Mouse (Mus musculus) retina, embryonic 14.5 days (tissue): ENCODE results near the gene Macrod2.

Source experiments
- DNase-seq: peaks from one replicate; pipeline ENCODE4 v3.0.0-alpha.2; 2015; ENCODE audit warnings: low spot score

Gene Macrod2

DNA sequence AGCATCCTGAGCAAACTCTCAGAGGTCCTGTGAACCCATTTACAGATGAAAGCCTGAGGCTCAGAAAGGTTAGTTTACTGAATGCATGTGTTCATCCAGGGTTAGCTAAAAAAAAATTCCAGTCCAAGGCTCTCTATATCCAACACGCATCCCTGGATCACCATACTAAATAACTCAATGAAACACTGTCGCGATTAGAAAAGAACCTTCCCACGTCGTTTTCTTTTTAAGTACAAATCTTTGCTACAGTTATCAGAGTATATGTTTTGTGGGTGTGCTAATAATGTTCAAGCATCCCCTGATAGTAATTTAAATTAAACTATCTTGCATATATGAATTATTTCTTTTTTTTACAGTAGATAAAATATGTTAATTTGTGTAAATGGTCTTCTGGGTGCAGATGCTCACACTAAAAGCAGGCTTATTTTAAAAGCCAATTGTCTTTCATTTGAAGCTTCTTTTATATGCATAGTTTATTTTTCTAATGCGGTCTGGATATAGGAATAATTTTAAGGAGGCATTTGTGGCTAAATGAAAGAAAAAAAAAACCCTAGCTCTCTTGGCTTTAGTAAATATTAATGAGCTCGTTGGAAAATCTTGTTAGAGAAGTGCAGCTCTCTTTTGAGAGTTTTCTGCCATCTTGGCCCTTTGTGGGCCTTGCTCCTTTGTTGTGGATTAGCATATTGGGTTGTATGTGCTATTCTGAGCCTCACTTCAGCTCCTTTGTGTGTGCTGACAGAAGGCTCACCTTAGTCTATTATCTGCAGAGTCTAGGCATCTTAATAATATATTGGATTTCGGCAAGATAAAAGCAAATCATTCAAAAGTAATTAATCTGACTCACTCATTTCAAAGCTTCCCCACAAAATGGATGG, 679.1 kb downstream of the Macrod2 start:
- DNase-seq = no peak

- no peak for DNase-seq
Observed at GRCm38 (mm10) chr2:141078221-141078620, 683.1 kb downstream of the Macrod2 start.

GRCm38 (mm10) chr2:141091320-141091719, 696.2 kb downstream of the Macrod2 start:
- DNase-seq = no peak

- no peak for DNase-seq
Observed at GRCm38 (mm10) chr2:141117579-141117978, 722.5 kb downstream of the Macrod2 start.

- no peak for DNase-seq
Observed at GRCm38 (mm10) chr2:141123875-141124274, 728.8 kb downstream of the Macrod2 start.

DNA sequence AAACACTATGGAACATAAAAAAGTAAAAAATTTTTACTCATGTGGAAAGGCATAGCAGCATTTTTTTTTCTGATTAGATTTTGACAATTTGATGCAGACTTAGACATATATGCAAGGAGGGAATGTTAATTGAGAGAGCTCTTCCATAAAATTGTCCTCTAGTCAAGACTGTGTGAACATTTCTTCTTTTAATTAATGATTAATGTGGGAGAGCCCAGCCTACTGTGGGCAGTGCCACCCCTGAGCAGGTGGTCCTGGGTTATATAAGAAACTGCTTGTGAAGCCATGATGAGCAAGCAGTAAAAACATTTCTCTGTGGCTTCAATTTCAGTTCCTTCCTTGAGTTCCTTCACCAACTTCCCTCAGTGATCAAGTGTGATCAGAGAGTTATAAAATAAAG, 730.5 kb downstream of the Macrod2 start:
- no peak for DNase-seq

DNA sequence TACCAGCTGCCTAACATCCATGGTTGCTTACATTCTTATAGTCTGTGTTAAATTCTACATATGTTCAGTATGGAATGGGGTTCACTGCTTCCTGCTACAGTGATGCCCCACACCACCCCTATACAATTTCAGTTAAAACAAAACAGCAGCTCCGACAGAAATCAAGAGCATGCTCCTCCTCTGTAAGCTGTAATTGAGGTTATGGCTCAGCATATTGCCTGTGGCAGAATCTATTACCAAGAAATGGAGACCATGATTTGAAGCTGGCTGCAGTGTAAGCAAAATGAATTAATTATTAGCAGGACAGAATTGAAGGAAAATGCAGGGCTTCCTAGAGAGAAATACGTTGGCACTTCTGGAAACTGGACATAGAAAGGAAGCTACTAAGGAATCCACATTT, 747.2 kb downstream of the Macrod2 start:
- DNase-seq = no peak

- DNase-seq = no peak
Observed at GRCm38 (mm10) chr2:141152011-141152772, 757.1 kb downstream of the Macrod2 start.

GRCm38 (mm10) chr2:141155972-141156371, 760.9 kb downstream of the Macrod2 start:
- DNase-seq = peak; percentile 47

DNA sequence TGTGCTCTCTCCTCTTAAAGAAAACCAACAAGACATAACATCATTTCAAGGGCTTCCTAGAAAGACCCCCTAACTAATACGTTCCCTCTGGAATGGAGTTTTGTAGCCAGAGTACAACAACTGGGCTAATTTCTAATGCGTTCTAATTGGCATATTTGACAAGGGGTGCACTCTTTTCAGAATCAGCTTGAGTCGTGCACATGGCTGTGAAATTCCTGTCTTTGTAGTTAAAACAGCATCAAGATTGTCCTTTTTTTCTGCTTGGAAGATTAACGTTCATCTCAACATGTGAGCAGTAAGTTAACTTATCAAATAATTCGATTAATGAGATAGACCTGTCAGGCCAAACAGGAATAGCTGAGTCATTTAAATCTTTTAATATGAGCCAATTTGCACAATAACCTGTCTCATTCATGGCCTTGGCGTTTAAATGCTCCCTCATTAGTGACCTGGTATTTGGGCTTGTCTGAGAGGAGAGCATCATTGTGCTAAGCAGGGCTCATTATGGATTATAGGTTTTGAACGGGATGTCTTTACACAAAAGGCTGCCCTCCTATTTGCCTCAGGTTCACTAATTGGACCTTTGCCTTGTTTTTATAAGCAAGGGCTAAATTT, 762.0 kb downstream of the Macrod2 start:
- peak; percentile 68 for DNase-seq

- DNase-seq = peak; percentile 33
Observed at GRCm38 (mm10) chr2:141158161-141158560, 763.1 kb downstream of the Macrod2 start.

DNA sequence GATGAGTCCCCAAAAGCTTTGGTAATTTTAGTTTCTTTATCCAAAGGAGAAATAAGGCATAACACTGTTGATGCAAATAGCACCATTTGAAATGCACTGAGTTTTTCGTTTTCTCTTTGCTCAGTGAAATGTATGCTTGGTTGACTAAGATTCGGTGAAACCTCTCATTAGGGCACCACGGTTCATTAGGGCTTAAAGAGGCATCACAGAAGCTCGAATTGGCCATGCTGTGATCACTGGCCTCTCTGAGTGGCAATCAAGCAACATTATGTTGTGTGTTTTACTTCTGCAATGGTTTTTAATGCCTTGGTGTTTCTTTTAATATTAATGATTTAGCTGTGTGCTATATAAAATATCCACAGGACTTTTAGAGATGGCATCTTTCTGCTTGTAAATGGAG, 768.8 kb downstream of the Macrod2 start:
- DNase-seq = peak; percentile 67

DNA sequence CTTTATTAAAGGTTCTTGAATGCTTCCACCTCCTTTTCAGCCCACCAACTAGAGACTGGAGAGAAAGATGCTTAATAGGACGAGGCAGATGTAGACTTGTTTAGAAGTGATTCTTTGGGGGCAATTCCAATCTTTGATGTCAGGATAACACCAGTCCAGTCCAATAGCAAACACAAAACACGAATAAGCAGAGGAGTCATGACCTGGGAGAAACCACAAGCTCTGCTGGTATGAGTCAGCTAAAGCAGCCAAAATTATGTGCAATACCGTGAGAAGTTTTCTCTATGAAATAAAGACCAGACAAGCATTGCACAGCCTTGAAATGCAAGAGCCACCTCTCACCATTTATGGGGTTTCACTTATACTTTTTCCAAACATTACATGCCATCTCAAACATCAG, 774.5 kb downstream of the Macrod2 start:
- DNase-seq = no peak

GRCm38 (mm10) chr2:141173167-141173566, 778.1 kb downstream of the Macrod2 start:
- DNase-seq = no peak

- DNase-seq = no peak
Observed at GRCm38 (mm10) chr2:141173607-141174006, 778.5 kb downstream of the Macrod2 start.

DNA sequence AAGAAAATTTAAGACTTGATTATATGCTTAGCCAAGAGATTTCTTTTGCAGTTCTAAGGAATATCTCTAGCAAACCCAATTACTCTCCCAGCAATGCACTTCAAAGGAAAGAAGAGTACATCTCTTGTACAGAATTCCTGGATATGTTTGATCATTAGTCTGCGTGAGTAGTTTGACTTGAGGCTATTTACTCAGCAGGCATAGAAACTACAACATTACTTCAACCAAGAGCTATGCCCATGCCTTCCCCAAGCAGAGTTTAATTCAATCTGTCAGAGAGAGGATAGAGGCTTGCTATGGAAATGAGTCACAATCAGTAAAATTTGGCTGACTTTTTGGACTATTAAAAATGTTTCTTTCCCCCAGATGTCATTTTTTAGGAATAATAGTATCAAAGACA, 785.5 kb downstream of the Macrod2 start:
- DNase-seq = no peak

GRCm38 (mm10) chr2:141182034-141182759, 787.1 kb downstream of the Macrod2 start:
- DNase-seq = no peak

- no peak for DNase-seq
Observed at GRCm38 (mm10) chr2:141194476-141194875, 799.4 kb downstream of the Macrod2 start.

DNA sequence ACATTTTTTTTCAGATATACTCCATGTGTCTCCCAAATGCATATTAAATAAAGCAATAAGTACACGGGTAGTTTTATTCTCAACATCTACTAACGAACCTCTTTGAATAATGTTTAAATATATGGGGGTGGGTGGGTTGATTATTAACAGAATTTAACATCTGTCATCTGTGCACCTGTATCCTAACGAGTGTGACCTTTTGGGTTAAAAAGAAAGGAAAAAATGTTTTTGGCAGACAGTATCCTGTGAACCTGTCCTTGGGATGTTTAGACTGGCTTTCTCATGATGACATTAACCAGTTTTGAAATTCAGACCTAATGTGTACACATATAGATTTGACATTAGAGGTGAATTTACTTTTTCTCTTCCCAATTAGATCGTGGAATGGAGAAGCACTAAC, 805.4 kb downstream of the Macrod2 start:
- no peak for DNase-seq

GRCm38 (mm10) chr2:141201303-141202014, 806.4 kb downstream of the Macrod2 start:
- DNase-seq = peak; percentile 80

DNA sequence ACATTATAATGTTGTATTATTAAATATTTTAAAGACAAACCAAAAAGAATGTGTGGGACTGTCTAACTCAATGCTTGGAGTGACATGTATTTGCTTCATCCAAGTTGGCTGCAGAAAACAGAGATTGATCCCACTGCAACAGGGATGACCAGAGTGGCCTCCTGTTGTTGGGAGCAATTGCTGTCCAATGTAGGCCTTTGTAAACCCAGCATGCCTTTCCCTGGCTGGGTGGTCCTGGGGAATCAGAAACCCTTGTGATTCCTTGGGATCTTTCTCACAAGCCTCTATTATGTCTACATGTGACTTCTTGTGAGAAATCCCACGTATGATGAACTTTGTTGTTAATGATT, 806.9 kb downstream of the Macrod2 start:
- peak; percentile 38 for DNase-seq

- DNase-seq = no peak
Observed at GRCm38 (mm10) chr2:141211346-141211745, 816.2 kb downstream of the Macrod2 start.
